Mouse (Mus musculus): ENCODE data around the gene Tmem132b. TPM values are rescaled to one million over a fixed set of nuclear protein-coding genes. Genes with fewer than 3 reads are reported as not detected.

Gene Tmem132b
- polyA plus RNA-seq, 1 experiment from 2014 or later, result 1.4 TPM

- Histone ChIP-seq H3K9ac (replicated peaks) (no peak overlapping the region), H3K4me2 (replicated peaks) (no peak overlapping the region), H3K9me3 (no peaks in the 10 kb centered on the region), H3K4me1 (peaks cover 23% of the 10 kb centered on the region), H3K4me3 (no peak overlapping the region), H3K27ac (replicated peaks) (no peak overlapping the region), H3K27me3 (no peaks in the 10 kb centered on the region), H3K36me3 (no peaks in the 10 kb centered on the region)
- WGBS, result 58% methylated on average over 7 of the region's 7 CpGs
- ATAC-seq (ENCODE audit: low FRiP score, low read depth), result no peak
Measured at GRCm38 (mm10) chr5:125802801-125803200, 271.2 kb downstream of the Tmem132b start.

- H3K4me1 ChIP-seq, result peaks cover 12% of the 10 kb centered on the region; the same call in 1 of the 2 replicates
- H3K9me3 ChIP-seq, result no peaks in the 10 kb centered on the region
- ATAC-seq (ENCODE audit: low FRiP score, low read depth), result no peak
- no peaks in the 10 kb centered on the region for H3K36me3 ChIP-seq
- no peak overlapping the region for H3K27ac ChIP-seq (replicated peaks)
- no peak overlapping the region for H3K4me2 ChIP-seq (replicated peaks)
- no peaks in the 10 kb centered on the region for H3K27me3 ChIP-seq
- 62% methylated on average over 5 of the region's 5 CpGs for WGBS
- H3K4me3 ChIP-seq, result no peak overlapping the region
- H3K9ac ChIP-seq (replicated peaks), result no peak overlapping the region
Measured at GRCm38 (mm10) chr5:125805327-125805726, 273.8 kb downstream of the Tmem132b start.

GRCm38 (mm10) chr5:125807861-125808260 lies 276.3 kb downstream of the Tmem132b start:
- Histone ChIP-seq H3K4me3 (no peak overlapping the region), H3K4me2 (replicated peaks) (no peak overlapping the region), H3K36me3 (no peaks in the 10 kb centered on the region), H3K9ac (replicated peaks) (no peak overlapping the region), H3K9me3 (no peaks in the 10 kb centered on the region), H3K4me1 (peaks cover 8% of the 10 kb centered on the region; the same call in 1 of the 2 replicates), H3K27me3 (no peaks in the 10 kb centered on the region), H3K27ac (replicated peaks) (no peak overlapping the region)
- ATAC-seq (ENCODE audit: low FRiP score, low read depth), result no peak
- 90% methylated on average over 5 of the region's 5 CpGs for WGBS

GRCm38 (mm10) chr5:125829342-125829741 lies 297.8 kb downstream of the Tmem132b start:
- ATAC-seq (ENCODE audit: low FRiP score, low read depth), result no peak
- Histone ChIP-seq H3K4me3 (no peak overlapping the region), H3K9me3 (0 out of 2 replicates have a peak, but pooled peaks cover 1% of the 10 kb centered on the region), H3K27me3 (no peaks in the 10 kb centered on the region), H3K36me3 (no peaks in the 10 kb centered on the region), H3K4me1 (no peaks in the 10 kb centered on the region), H3K9ac (replicated peaks) (no peak overlapping the region), H3K4me2 (replicated peaks) (no peak overlapping the region), H3K27ac (replicated peaks) (no peak overlapping the region)
- 89% methylated on average over 3 of the region's 3 CpGs for WGBS

- H3K27me3 ChIP-seq, result no peaks in the 10 kb centered on the region
- ATAC-seq (ENCODE audit: low FRiP score, low read depth), result no peak
- no peaks in the 10 kb centered on the region for H3K4me1 ChIP-seq
- no peak overlapping the region for H3K27ac ChIP-seq (replicated peaks)
- no peaks in the 10 kb centered on the region for H3K36me3 ChIP-seq
- no peak overlapping the region for H3K4me3 ChIP-seq
- no peak overlapping the region for H3K9ac ChIP-seq (replicated peaks)
- 0 out of 2 replicates have a peak, but pooled peaks cover 4% of the 10 kb centered on the region for H3K9me3 ChIP-seq
- H3K4me2 ChIP-seq (replicated peaks), result no peak overlapping the region
- 96% methylated on average over 1 of the region's 1 CpGs for WGBS
Measured at GRCm38 (mm10) chr5:125835890-125836289, 304.3 kb downstream of the Tmem132b start.

- no peaks in the 10 kb centered on the region for H3K4me1 ChIP-seq
- no peaks in the 10 kb centered on the region for H3K27me3 ChIP-seq
- H3K4me2 ChIP-seq (replicated peaks), result no peak overlapping the region
- H3K27ac ChIP-seq (replicated peaks), result no peak overlapping the region
- H3K36me3 ChIP-seq, result no peaks in the 10 kb centered on the region
- ATAC-seq (ENCODE audit: low FRiP score, low read depth), result no peak
- WGBS, result 77% methylated on average over 5 of the region's 5 CpGs
- H3K9me3 ChIP-seq, result 0 out of 2 replicates have a peak, but pooled peaks cover 4% of the 10 kb centered on the region
- H3K4me3 ChIP-seq, result no peak overlapping the region
- H3K9ac ChIP-seq (replicated peaks), result no peak overlapping the region
Measured at GRCm38 (mm10) chr5:125836761-125837160, 305.2 kb downstream of the Tmem132b start.

Other genes with a start within 250 kb of the Tmem132b start
- gene Scarb1, start 190.7 kb upstream of the Tmem132b start, polyA plus RNA-seq (2016; fragmentation: Nextera tagmentation; extraction: Ambion mirVana), result 27.8 and 30.2 TPM in 2 replicates
- 0.43 and 0.68 TPM in 2 replicates for gene Gm10382, start 142.5 kb upstream of the Tmem132b start, polyA plus RNA-seq (2016; fragmentation: Nextera tagmentation; extraction: Ambion mirVana)
- gene Ubc, start 141.6 kb upstream of the Tmem132b start, polyA plus RNA-seq (2016; fragmentation: Nextera tagmentation; extraction: Ambion mirVana), result 1,111 and 1,158 TPM in 2 replicates
- 14.8 and 16.4 TPM in 2 replicates for gene Dhx37, start 97.7 kb upstream of the Tmem132b start, polyA plus RNA-seq (2016; fragmentation: Nextera tagmentation; extraction: Ambion mirVana)
- gene Bri3bp, start 90.2 kb upstream of the Tmem132b start, polyA plus RNA-seq (2016; fragmentation: Nextera tagmentation; extraction: Ambion mirVana), result 35.5 and 41.2 TPM in 2 replicates
- gene Aacs, start 56.0 kb upstream of the Tmem132b start, polyA plus RNA-seq (2016; fragmentation: Nextera tagmentation; extraction: Ambion mirVana), result 58.8 and 62.7 TPM in 2 replicates